Mouse (Mus musculus): ENCODE data around the gene Smarcal1. TPM values are rescaled to one million over a fixed set of nuclear protein-coding genes. Genes with fewer than 3 reads are reported as not detected.

Gene Smarcal1
- total RNA-seq, 4 experiments from 2014 or later = 20.0 to 24.0 (median 21.7) TPM

Other genes starting within 250 kb of the Smarcal1 start
- under 1 TPM; 0.20 to 0.36 (median 0.26) TPM for gene March4, start 46.3 kb upstream of the Smarcal1 start, total RNA-seq (2022)
- gene Ankar, start 117.3 kb downstream of the Smarcal1 start, total RNA-seq (2022) = not detected
- 100 to 1,000 TPM; 624 to 741 (median 668) TPM for gene Rpl37a, start 128.0 kb downstream of the Smarcal1 start, total RNA-seq (2022)
- under 1 TPM in 3 of 4 experiments, not detected in 1; 0.21 to 0.53 (median 0.29) TPM for gene Igfbp2, start 241.3 kb downstream of the Smarcal1 start, total RNA-seq (2022)

All from gastrocnemius, adult 8-10 months (tissue).